Mouse (Mus musculus) left cerebral cortex, adult 2 months (tissue): ENCODE results near the gene Inpp4b. TPM values are rescaled to one million over a fixed set of nuclear protein-coding genes. Genes with fewer than 3 reads are reported as not detected.
"Not testable (repeated sequence)": the region's sequence is repeated elsewhere in the genome, so short reads cannot be mapped to it uniquely, and the experiment has no call there.

Experiments
- DNase-seq, 2 experiments: peaks; one replicate each; pipeline ENCODE4 v3.0.0; 2021 to 2022; ENCODE audit warnings: low spot score in 2 of 2, mixed read lengths in 1 of 2; ENCODE audit errors: extremely low spot score in 1 of 2
- H3K27ac ChIP-seq: fragments of 200-600 bp; 2 replicates; pipeline ENCODE4 v1.8.1; 2022
- H3K4me3 ChIP-seq: fragments of 200-600 bp; 2 replicates; pipeline ENCODE4 v1.8.1; 2022
- CTCF ChIP-seq: fragments of 200-600 bp; IDR thresholded peaks from 2 replicates; pipeline ENCODE4 v1.8.1; 2022; ENCODE audit warnings: antibody characterized with exemption, mild to moderate bottlenecking, moderate library complexity
- intact Hi-C: fragments of 180-260 bp; cut with DNase I; formaldehyde crosslinking; loops from one replicate; pipeline ENCODE4 v1.15.1; 2025
- total RNA-seq, 2 experiments: library from RNA; stranded (reverse); gene quantifications; 2 replicates each; pipeline ENCODE4 v1.2.3; 2021

Gene Inpp4b
- total RNA-seq, 2 experiments from 2014 or later, result 8.8 to 13.3 TPM

DNA sequence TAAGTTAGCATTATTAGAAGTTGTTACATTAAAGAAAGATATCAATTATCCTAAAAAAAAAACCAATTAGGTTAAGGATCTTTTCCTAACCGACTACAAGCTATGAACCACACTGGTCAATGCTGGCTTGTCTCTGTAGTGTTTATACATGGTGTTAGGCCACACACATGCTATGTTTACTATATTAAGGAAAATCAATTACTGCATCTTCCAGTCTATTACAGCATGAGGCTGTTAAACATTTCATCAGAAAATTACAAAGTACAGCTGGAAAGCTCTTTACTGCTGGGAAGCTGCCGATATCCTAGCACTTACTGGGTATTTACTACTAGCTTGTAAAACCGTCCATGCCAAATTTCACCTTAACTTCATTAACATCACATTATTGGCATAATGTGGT is 653.9 kb downstream of the Inpp4b start:
- H3K27ac ChIP-seq, result no peak overlapping the region
- H3K4me3 ChIP-seq, result no peak overlapping the region
- DNase-seq, result no peak
- TF ChIP-seq CTCF, result no peak
- intact Hi-C loops, result no loop called here

DNA sequence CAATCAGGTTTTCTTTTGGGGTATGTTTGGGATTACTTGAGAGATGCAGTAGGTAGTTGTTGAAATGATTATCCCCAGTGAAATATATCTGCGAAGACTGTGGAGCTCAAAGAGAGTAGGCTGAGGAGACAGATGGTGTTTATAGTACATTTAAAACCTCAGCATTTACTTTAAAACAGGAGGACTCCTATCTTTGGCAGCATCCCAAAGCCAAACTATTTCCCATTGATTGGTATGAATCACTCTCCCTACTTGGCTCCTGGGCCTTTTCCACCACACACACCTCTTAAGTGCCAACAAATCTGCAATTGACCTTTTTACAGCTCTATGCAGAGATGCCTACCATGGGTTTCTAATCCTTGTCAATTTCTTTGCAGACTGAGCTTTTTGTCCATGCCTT is 654.5 kb downstream of the Inpp4b start:
- peak in 1 of 2 experiments; percentile 12 for DNase-seq
- no peak for TF ChIP-seq CTCF
- Histone ChIP-seq H3K27ac (no peak overlapping the region), H3K4me3 (no peak overlapping the region)
- intact Hi-C loops, result no loop called here

DNA sequence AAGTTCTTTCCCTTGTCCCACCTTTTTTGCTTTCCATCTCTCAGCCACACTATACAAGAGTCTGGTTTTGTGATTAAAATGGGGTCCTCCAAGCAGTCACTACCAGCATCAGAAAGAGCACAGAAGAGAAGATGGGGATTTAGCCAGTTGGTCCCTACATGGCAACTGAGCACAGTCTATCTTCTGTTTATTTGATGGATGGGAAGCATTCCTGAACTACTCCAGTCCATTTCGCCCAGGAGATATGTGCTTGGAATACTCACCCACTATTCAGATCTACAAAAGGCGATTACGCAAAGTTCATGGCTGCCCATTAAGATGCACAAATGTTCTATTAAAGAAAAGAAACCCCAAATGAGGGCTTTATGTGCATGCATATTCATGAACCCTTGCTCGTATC is 661.8 kb downstream of the Inpp4b start:
- TF ChIP-seq CTCF, result no peak
- no peak overlapping the region for H3K27ac ChIP-seq
- no peak overlapping the region for H3K4me3 ChIP-seq
- intact Hi-C loops, result no loop called here
- no peak for DNase-seq

DNA sequence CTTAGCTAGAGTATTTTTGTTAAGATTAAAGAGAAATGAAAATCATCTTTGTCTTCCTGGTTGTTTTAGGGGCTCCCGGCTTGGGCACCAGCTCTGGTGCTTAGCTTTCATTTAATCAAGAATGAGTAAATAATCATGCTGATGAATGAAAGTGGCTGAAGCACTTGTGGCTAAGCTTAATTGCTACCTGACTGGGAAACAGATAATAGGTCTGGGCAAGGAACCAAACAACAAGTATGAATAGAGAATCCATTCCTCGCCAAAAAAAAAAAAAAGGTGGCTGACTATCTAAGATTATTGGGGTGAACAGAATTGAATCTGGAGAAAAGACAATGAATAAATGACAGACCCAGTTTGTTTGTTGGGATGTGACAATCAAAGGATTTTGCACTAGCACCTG is 663.1 kb downstream of the Inpp4b start:
- DNase-seq, result no peak
- Histone ChIP-seq H3K4me3 (no peak overlapping the region), H3K27ac (no peak overlapping the region)
- intact Hi-C loops, result no loop called here
- TF ChIP-seq CTCF, result no peak

DNA sequence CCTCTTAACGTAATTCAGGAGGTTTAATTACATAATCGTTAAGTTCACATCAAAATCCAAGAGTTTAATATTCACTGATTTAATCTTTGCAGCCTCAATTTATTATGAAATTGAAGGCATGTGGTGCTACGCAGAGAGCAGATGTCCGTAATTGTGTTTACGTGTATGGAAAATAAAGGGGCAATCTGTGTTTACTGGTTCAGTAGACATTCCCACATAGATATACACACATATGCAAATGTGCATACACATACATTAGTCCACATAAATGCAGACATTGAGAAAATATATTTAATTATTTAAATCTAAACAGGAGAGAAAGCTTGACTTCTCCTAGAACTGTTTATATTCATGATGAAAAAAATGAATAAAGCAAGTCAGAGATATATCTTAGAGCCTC is 675.4 kb downstream of the Inpp4b start:
- no peak for TF ChIP-seq CTCF
- DNase-seq, result no peak
- no peak overlapping the region for H3K27ac ChIP-seq
- no peak overlapping the region for H3K4me3 ChIP-seq
- intact Hi-C loops, result no loop called here

DNA sequence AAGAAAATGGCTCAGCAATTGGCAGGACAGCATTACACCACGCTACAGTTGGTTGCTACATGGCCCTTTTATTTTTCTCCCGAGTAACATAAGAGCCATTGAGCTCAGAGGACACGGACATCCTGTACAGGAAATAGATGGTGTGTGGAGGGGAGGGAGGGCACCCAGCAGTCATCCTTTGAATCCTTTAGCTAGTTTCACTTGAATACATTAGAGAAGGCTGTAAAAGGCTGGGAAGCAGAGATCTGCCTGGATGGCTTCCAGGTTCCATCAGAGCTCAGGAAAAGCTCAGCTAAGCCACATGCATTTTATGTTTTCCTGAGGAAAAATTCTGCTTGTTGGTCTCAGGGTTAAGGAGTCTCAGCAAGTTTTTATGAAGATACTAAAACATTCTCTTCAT is 685.0 kb downstream of the Inpp4b start:
- Histone ChIP-seq H3K4me3 (no peak overlapping the region), H3K27ac (no peak overlapping the region)
- TF ChIP-seq CTCF, result no peak
- intact Hi-C loops, result loop anchor here (5.0 kb wide), 2 partner anchors 550 to 675 kb away; no protein-coding TSS in a partner anchor
- no peak for DNase-seq

DNA sequence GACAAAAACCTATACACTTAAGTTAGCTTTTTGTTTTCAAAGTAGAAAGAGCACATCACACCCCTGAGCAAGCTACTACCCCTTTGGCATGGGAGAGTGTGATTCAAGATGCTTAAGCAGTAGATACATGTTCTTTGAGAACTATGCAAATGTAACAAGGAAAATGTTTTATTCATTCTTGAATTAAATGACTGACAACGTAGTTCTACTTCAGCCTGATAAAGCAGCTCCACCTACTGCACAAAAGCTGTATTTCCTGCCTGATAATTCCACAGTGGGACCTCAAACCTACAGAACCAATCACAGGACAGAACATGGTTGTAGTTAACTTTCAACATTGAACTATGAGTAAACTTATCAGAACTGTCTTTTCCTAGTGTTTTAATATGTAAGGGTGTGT is 686.5 kb downstream of the Inpp4b start:
- Histone ChIP-seq H3K4me3 (no peak overlapping the region), H3K27ac (no peak overlapping the region)
- TF ChIP-seq CTCF, result peak; percentile 65
- DNase-seq, result peak in 1 of 2 experiments; percentile 20
- intact Hi-C loops, result loop anchor here (2.0 to 5.0 kb wide), 3 partner anchors 552 to 968 kb away; no protein-coding TSS in a partner anchor

DNA sequence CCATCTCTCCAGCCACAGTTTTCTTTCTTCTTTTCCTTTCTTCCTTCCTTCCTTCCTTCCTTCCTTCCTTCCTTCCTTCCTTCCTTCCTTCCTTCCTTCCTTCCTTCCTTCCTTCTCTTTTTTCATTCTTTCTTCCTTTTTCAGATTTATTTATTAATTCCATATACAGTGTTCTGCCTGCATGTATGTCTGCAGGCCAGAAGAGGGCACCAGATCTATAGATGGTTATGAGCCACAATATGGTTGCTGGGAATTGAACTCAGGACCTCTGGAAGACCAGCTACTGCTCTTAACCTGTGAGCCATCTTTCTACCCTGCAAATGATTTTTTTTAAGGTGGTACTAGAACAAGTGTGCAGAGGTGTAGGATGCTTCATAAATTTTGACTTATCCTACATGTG is 689.7 kb downstream of the Inpp4b start:
- H3K4me3 ChIP-seq, H3K27ac ChIP-seq, intact Hi-C loops, DNase-seq: not testable (repeated sequence)
- peak; percentile 45 for TF ChIP-seq CTCF

DNA sequence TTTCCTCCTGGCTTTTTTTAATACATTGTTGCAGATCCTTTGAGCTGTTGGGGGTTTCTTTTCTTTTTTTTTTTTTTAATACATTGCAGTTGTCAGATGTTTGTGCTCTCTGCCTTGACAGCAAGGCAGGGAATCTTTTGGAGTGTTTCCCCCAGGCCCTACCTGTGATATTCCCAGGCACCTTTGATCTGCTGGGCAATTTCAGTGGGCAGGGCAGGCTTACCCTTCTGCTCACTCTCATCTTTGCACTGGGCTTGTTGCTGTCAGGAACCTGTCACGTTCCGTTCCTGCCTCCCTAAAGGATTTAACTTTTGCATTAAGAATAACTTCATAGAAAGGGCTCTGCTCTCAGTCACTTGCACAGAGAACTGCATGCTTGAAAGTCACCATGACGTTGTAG is 711.7 kb downstream of the Inpp4b start:
- no peak for TF ChIP-seq CTCF
- DNase-seq, result no peak
- H3K27ac ChIP-seq, result no peak overlapping the region
- intact Hi-C loops, result no loop called here
- H3K4me3 ChIP-seq, result no peak overlapping the region

DNA sequence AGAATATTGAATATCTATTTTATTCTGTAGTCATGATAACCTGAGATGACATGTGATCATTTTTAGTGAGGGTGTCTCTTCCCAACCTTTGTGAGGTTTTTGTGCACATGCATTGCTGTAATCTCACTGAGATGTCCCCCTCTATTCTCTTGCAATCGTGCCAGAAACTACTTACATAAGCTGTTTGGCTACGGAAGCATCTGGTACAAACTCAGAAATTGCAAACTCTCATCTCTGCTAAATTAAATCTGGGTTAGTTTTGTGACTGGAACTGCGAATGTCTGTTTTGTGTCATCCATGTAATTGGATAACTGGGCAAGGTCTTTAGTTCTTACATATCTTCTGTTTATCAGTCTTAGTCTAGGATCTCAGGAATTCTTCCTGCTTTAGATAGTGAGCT is 725.3 kb downstream of the Inpp4b start:
- no peak for DNase-seq
- Histone ChIP-seq H3K27ac (no peak overlapping the region), H3K4me3 (no peak overlapping the region)
- TF ChIP-seq CTCF, result no peak
- intact Hi-C loops, result no loop called here

DNA sequence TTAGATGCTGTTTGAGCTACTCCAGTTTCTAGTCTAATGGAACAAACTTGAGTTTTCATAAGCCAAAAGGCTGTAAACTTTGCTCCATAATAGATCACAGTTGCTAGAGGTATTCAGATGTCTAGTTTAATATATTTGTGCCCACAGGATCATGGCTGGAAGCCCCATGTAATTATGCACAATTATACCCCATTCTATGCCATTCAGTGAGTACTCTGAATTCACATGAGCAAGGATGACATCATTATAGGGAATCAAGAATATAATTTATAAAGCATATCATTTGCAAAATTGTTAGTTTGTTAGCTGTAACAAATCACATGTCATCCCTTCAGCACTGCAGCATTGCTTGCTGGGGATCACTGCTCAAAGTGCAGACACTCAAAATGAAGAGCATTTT is 736.9 kb downstream of the Inpp4b start:
- DNase-seq, result no peak

DNA sequence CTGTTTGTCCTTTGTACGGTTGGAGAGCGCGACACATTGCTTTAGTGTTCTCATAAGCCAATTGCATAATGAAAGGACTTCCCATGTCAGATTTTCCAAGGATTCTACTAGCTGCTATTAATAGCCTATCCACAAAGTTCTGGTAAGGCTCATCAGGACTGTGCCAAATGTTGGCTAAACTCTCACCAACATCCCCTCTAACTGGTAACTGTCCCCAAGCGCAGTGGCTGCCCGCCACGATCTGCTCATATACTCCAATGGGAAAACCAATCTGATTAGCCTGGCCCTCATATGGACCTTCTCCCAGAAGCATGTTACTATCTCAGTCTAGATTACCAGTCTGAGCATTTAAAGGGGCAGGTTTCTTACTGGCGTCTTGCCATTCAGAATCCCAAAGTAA is 744.3 kb downstream of the Inpp4b start:
- DNase-seq, H3K27ac ChIP-seq, intact Hi-C loops, H3K4me3 ChIP-seq: not testable (repeated sequence)

More for the DNA sequence above, 736.9 kb downstream of the Inpp4b start:
- TF ChIP-seq CTCF, result no peak
- Histone ChIP-seq H3K27ac (no peak overlapping the region), H3K4me3 (no peak overlapping the region)
- intact Hi-C loops, result no loop called here

DNA sequence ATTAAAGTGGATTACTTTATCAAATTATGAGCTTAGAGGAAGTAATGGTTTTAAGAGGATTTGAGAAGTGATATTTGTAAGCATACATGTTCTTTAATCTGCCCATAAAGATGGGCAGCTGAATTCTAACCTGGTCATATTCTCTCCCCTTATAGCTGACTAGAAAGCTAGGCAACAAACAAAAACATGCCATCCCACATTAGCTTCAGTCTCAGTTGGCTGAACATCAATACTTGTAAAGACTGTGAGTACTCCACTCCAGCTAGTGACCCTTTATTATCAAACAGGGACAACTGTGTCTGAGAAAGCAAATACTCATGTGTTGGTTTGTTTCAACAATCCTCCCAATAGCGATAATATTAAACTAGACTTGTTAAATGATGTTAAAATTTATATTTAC is 748.5 kb downstream of the Inpp4b start:
- no peak for TF ChIP-seq CTCF
- intact Hi-C loops, result no loop called here
- DNase-seq, result no peak
- Histone ChIP-seq H3K4me3 (no peak overlapping the region), H3K27ac (no peak overlapping the region)

DNA sequence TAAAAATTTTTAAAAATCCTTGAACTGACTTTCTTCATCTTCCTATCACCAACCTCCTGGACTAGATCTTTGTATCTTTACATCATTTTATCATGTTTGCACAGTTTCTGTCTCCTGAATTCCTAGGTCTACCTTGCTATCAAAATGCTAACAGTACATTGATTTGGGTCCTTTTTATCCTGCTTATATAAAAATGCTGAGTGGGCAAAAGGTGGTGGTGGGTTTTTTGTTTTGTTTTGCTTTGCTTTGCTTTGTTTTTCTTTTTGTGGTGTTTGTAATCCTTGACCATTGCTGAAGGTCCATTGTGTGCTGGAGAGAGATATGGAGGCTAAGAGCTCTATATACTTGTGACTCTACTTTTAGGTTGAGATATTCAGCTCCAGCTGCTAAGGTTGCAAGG is 750.9 kb downstream of the Inpp4b start:
- no peak overlapping the region for H3K4me3 ChIP-seq
- no peak for TF ChIP-seq CTCF
- intact Hi-C loops, result no loop called here
- no peak overlapping the region for H3K27ac ChIP-seq
- no peak for DNase-seq
